In the genomic region with DNA sequence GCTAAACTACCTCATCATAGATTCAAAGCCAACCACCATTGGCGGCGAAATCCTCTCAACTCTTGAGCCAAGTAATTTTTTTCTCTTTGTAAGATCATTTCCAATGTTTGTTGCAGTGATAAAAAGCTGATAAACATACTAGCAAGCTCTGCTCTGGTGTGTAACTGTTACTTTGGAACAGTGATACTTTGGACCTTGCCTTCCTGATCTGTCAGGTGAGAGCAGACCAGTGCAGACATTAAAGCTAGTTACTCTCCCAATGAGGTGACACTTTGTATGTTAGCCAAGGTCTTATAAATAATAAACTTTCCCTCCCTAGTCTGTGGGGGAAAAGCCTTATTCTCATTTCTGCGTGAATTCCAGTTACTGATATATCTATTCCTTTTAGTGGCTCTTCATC, we compare ENCODE assay signal across 19 mouse cellular contexts.
"Had no signal": no experiment of that assay in that cellular context is flagged by ENCODE, and none has a peak within 500 bp of the region (broad histone marks: within the 10 kb centered on the region; RNA-seq: fewer than 3 reads in every experiment).

No protein-coding gene starts in this region.

- H3K9me3 ChIP-seq: limb, embryonic 10.5 days; limb, embryonic 13.5 days; midbrain, embryonic 12.5 days; midbrain, embryonic 15.5 days; neural tube, embryonic 12.5 days; neural tube, embryonic 15.5 days had no signal

- DNase-seq: kidney, adult 11 months; layer of hippocampus, adult 9-11 months; liver; lung, adult 2 months; lung, postnatal 14 days; retina, postnatal 1 day; thymus, adult 18-20 months; thymus, postnatal 36 days had no signal

- H3K36me3 ChIP-seq: limb, embryonic 10.5 days; limb, embryonic 13.5 days; midbrain, embryonic 12.5 days; midbrain, embryonic 15.5 days; neural tube, embryonic 12.5 days; neural tube, embryonic 15.5 days had no signal

- H3K27ac ChIP-seq: kidney, postnatal 0 days; layer of hippocampus, adult 2 months; limb, embryonic 10.5 days; limb, embryonic 13.5 days; liver, embryonic 14.5 days; macrophage; midbrain, embryonic 12.5 days; midbrain, embryonic 15.5 days; neural tube, embryonic 12.5 days; neural tube, embryonic 15.5 days had no signal

- H3K9ac ChIP-seq: limb, embryonic 13.5 days; liver, embryonic 14.5 days; midbrain, embryonic 12.5 days; midbrain, embryonic 15.5 days; neural tube, embryonic 12.5 days; neural tube, embryonic 15.5 days had no signal

- H3K27me3 ChIP-seq: limb, embryonic 13.5 days; midbrain, embryonic 12.5 days; midbrain, embryonic 15.5 days; neural tube, embryonic 12.5 days; neural tube, embryonic 15.5 days had no signal

- H3K4me1 ChIP-seq: limb, embryonic 10.5 days; limb, embryonic 13.5 days; midbrain, embryonic 12.5 days; midbrain, embryonic 15.5 days; neural tube, embryonic 12.5 days; neural tube, embryonic 15.5 days had no signal

- H3K4me2 ChIP-seq: limb, embryonic 13.5 days; midbrain, embryonic 12.5 days; midbrain, embryonic 15.5 days; neural tube, embryonic 12.5 days; neural tube, embryonic 15.5 days had no signal

- H3K4me3 ChIP-seq: layer of hippocampus, adult 2 months; limb, embryonic 10.5 days; limb, embryonic 13.5 days; midbrain, embryonic 12.5 days; midbrain, embryonic 15.5 days; neural tube, embryonic 12.5 days; neural tube, embryonic 15.5 days had no signal

- ATAC-seq: hindbrain, embryonic 16.5 days; midbrain, embryonic 15.5 days had no signal
